Mouse (Mus musculus) CH12.LX (cell line): ENCODE measurements around the gene Gm5129. TPM values are rescaled to one million over a fixed set of nuclear protein-coding genes. Genes with fewer than 3 reads are reported as not detected.

Source experiments
- DNase-seq: peaks from one replicate; pipeline ENCODE4 v3.0.0-alpha.2; 2013; ENCODE audit errors: extremely low read depth
- H3K27ac ChIP-seq: 2 replicates; pipeline ENCODE4 v1.5.1; 2012; ENCODE audit warnings: low read depth, mild to moderate bottlenecking, control low read depth, moderate library complexity; ENCODE audit not compliant: insufficient read depth
- H3K27me3 ChIP-seq: replicated peaks from 2 replicates; pipeline ENCODE3; 2012; ENCODE audit warnings: inconsistent platforms
- H3K36me3 ChIP-seq, 2 experiments: replicated peaks in 1 of 2; 2 replicates each; pipeline versions ENCODE3 to v1.6.1; 2012; ENCODE audit warnings: inconsistent platforms in 1 of 2, low read length in 1 of 2, mild to moderate bottlenecking in 1 of 2, mixed read lengths in 1 of 2, moderate library complexity in 1 of 2; ENCODE audit not compliant: control insufficient read depth in 1 of 2, insufficient read depth in 1 of 2
- H3K4me1 ChIP-seq, 2 experiments: 2 replicates each; pipeline ENCODE4 v1.6.1; 2012; ENCODE audit warnings: inconsistent platforms in 1 of 2, moderate library complexity in 1 of 2; ENCODE audit not compliant: insufficient read depth in 2 of 2, control insufficient read depth in 1 of 2
- H3K4me2 ChIP-seq: 2 replicates; pipeline ENCODE4 v1.6.1; 2012; ENCODE audit warnings: low read depth, mild to moderate bottlenecking, control low read depth; ENCODE audit not compliant: poor library complexity, insufficient read depth, severe bottlenecking
- H3K4me3 ChIP-seq, 3 experiments: fragments of 150-350 bp in 1 of 3; sonication (generic) in 1 of 3; replicated peaks in 1 of 3; 2 replicates each; pipeline versions ENCODE3 to v1.5.1; 2011 to 2012; ENCODE audit warnings: low read depth in 2 of 3, low read length in 2 of 3, mild to moderate bottlenecking in 2 of 3, moderate library complexity in 2 of 3, control low read depth in 1 of 3, improper control_type of control experiment in 1 of 3, inconsistent platforms in 1 of 3, mixed read lengths in 1 of 3; ENCODE audit not compliant: poor library complexity in 1 of 3
- H3K79me2 ChIP-seq: replicated peaks from 2 replicates; pipeline ENCODE4 v1.6.1; 2012; ENCODE audit warnings: mild to moderate bottlenecking, moderate library complexity; ENCODE audit not compliant: control insufficient read depth, poor library complexity, insufficient read depth, severe bottlenecking; ENCODE audit errors: extremely low read depth
- H3K9ac ChIP-seq: 2 replicates; pipeline ENCODE4 v1.6.1; 2012; ENCODE audit warnings: low read depth, mild to moderate bottlenecking, control low read depth, moderate library complexity; ENCODE audit not compliant: insufficient read depth
- H3K9me3 ChIP-seq: replicated peaks from 2 replicates; pipeline ENCODE3; 2012; ENCODE audit warnings: low read length, inconsistent platforms, mixed read lengths
- BHLHE40 ChIP-seq: IDR thresholded peaks from 2 replicates; pipeline ENCODE4 v1.6.1; 2011; ENCODE audit warnings: mild to moderate bottlenecking, low read depth, low read length, improper control_type of control experiment
- CTCF ChIP-seq, 2 experiments: IDR thresholded peaks in 1 of 2; conservative IDR thresholded peaks in 1 of 2; 2 replicates each; pipeline ENCODE4 v1.5.1; 2011 to 2012; ENCODE audit warnings: low read depth in 2 of 2, low read length in 2 of 2, improper control_type of control experiment in 1 of 2, inconsistent platforms in 1 of 2, mild to moderate bottlenecking in 1 of 2, moderate library complexity in 1 of 2
- E2F4 ChIP-seq: IDR thresholded peaks from 2 replicates; pipeline ENCODE4 v1.6.1; 2011; ENCODE audit warnings: low read depth, low read length, improper control_type of control experiment; ENCODE audit not compliant: insufficient replicate concordance
- EP300 ChIP-seq: IDR thresholded peaks from 2 replicates; pipeline ENCODE4 v1.6.1; 2011; ENCODE audit warnings: low read length, improper control_type of control experiment
- ETS1 ChIP-seq: conservative IDR thresholded peaks from 2 replicates; pipeline ENCODE4 v1.6.1; 2012; ENCODE audit warnings: low read depth, mild to moderate bottlenecking, inconsistent platforms, low read length, improper control_type of control experiment, moderate library complexity
- IRF4 ChIP-seq: IDR thresholded peaks from 2 replicates; pipeline ENCODE4 v1.6.1; 2014; ENCODE audit warnings: low read depth, mild to moderate bottlenecking, inconsistent platforms, low read length, improper control_type of control experiment
- KAT2A ChIP-seq: IDR thresholded peaks from 2 replicates; pipeline ENCODE4 v1.6.1; 2012; ENCODE audit warnings: low read length, improper control_type of control experiment, inconsistent platforms; ENCODE audit not compliant: insufficient replicate concordance
- MAFK ChIP-seq: IDR thresholded peaks from 2 replicates; pipeline ENCODE4 v1.6.1; 2011; ENCODE audit warnings: low read length, improper control_type of control experiment; ENCODE audit not compliant: insufficient replicate concordance
- MAX ChIP-seq: IDR thresholded peaks from 2 replicates; pipeline ENCODE4 v1.6.1; 2011; ENCODE audit warnings: low read length, improper control_type of control experiment
- MAZ ChIP-seq: IDR thresholded peaks from 2 replicates; pipeline ENCODE4 v1.6.1; 2012; ENCODE audit warnings: low read depth, mild to moderate bottlenecking, inconsistent platforms, low read length, improper control_type of control experiment, moderate library complexity
- MEF2A ChIP-seq: IDR thresholded peaks from 2 replicates; pipeline ENCODE4 v1.6.1; 2014; ENCODE audit warnings: low read depth, mild to moderate bottlenecking, inconsistent platforms, low read length, improper control_type of control experiment, borderline replicate concordance
- MYC ChIP-seq: IDR thresholded peaks from 2 replicates; pipeline ENCODE4 v1.6.1; 2011; ENCODE audit warnings: low read depth, mild to moderate bottlenecking, improper control_type of control experiment, low read length
- NRF1 ChIP-seq: IDR thresholded peaks from 2 replicates; pipeline ENCODE4 v1.6.1; 2014; ENCODE audit warnings: low read depth, mild to moderate bottlenecking, inconsistent platforms, low read length, improper control_type of control experiment, moderate library complexity
- PAX5 ChIP-seq: IDR thresholded peaks from 2 replicates; pipeline ENCODE4 v1.6.1; 2012; ENCODE audit warnings: low read length, inconsistent platforms, mixed read lengths
- RAD21 ChIP-seq: IDR thresholded peaks from 2 replicates; pipeline ENCODE4 v1.6.1; 2011; ENCODE audit warnings: low read depth, mild to moderate bottlenecking, low read length, improper control_type of control experiment, moderate library complexity
- RCOR1 ChIP-seq: conservative IDR thresholded peaks from 2 replicates; pipeline ENCODE4 v1.6.1; 2012; ENCODE audit warnings: low read depth, mild to moderate bottlenecking, inconsistent platforms, low read length, improper control_type of control experiment
- SIN3A ChIP-seq: IDR thresholded peaks from 2 replicates; pipeline ENCODE4 v1.6.1; 2012; ENCODE audit warnings: low read length, improper control_type of control experiment, inconsistent platforms
- SMC3 ChIP-seq: IDR thresholded peaks from 2 replicates; pipeline ENCODE4 v1.6.1; 2011; ENCODE audit warnings: low read depth, low read length, improper control_type of control experiment
- TBP ChIP-seq: conservative IDR thresholded peaks from 2 replicates; pipeline ENCODE4 v1.6.1; 2011; ENCODE audit warnings: low read depth, low read length, improper control_type of control experiment
- UBTF ChIP-seq: IDR thresholded peaks from 2 replicates; pipeline ENCODE4 v1.6.1; 2012; ENCODE audit warnings: low read depth, mild to moderate bottlenecking, inconsistent platforms, low read length, improper control_type of control experiment, moderate library complexity
- USF2 ChIP-seq: conservative IDR thresholded peaks from 2 replicates; pipeline ENCODE4 v1.6.1; 2011; ENCODE audit warnings: low read depth, low read length, improper control_type of control experiment
- ZMIZ1 ChIP-seq: IDR thresholded peaks from 2 replicates; pipeline ENCODE4 v1.6.1; 2012; ENCODE audit warnings: low read depth, mild to moderate bottlenecking, inconsistent platforms, low read length, improper control_type of control experiment
- ZNF384 ChIP-seq: IDR thresholded peaks from 2 replicates; pipeline ENCODE4 v1.6.1; 2012; ENCODE audit warnings: low read depth, low read length, improper control_type of control experiment, inconsistent platforms
- dilution Hi-C: fragments of 300-500 bp; cut with MboI; formaldehyde crosslinking; loops from 2 replicates; pipeline ENCODE4 v1.14.3; 2020; ENCODE audit warnings: low sequenced_read_pairs; ENCODE audit not compliant: extremely low pct_unique_long_range_greater_than_20kb, extremely low pct_ligation_motif_present
- in situ Hi-C: fragments of 300-500 bp; cut with MboI; formaldehyde crosslinking; loops from 3 replicates; pipeline ENCODE4 v1.14.3; 2019; ENCODE audit warnings: low sequenced_read_pairs, low pct_ligation_motif_present, low pct_unique_long_range_greater_than_20kb, mixed read lengths
- polyA plus RNA-seq: library from polyadenylated mRNA; unstranded; fragments of >175 nt; gene quantifications from 2 replicates; pipeline ENCODE4 v1.2.1, GENCODE M21; 2012; ENCODE audit warnings: low read depth; ENCODE audit not compliant: insufficient read length
- total RNA-seq, 2 experiments: library from RNA; depleted of rRNA; stranded (reverse); fragments of 300-350 nt in 1 of 2; fragments of >200 nt in 1 of 2; gene quantifications; 2 replicates each; pipeline ENCODE4 v1.2.3; 2012 to 2014

Gm5129 gene
- total and polyA plus RNA-seq, 3 experiments: 1.3 TPM; not detected in 2

DNA sequence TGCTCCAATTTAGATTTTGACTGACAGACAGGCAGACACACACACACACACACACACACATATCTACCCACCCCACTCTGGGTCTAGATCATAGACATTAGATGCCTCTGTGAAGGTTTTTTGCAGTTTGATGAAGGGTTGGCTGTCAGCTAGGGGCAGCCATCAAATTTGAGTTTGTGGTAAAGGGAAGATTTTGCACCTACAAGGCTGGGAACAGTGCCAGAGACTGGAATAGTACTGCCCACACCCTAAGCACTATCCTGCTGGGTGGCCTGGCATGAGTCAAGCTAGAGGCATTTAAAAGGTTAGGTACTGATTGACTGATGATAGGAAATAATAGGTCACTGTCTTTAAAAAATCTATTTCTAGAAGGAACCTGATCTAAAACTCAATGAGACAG, 15.6 kb upstream of the Gm5129 start:
- Histone ChIP-seq H3K9ac (no peak overlapping the region), H3K4me1 (no peaks in the 10 kb centered on the region), H3K27ac (no peak overlapping the region), H3K79me2 (peaks cover 29% of the 10 kb centered on the region), H3K4me3 (no peak overlapping the region), H3K9me3 (no peaks in the 10 kb centered on the region), H3K4me2 (no peak overlapping the region), H3K36me3 (peaks cover 40 to 87% of the 10 kb centered on the region in 2 experiments), H3K27me3 (no peaks in the 10 kb centered on the region)
- no peak for DNase-seq
- in situ Hi-C loops: no loop called here
- dilution Hi-C loops: no loop called here
- TF ChIP-seq SIN3A (no peak), RAD21 (no peak), MEF2A (no peak), UBTF (no peak), USF2 (no peak), PAX5 (no peak), MAFK (no peak), EP300 (no peak)

DNA sequence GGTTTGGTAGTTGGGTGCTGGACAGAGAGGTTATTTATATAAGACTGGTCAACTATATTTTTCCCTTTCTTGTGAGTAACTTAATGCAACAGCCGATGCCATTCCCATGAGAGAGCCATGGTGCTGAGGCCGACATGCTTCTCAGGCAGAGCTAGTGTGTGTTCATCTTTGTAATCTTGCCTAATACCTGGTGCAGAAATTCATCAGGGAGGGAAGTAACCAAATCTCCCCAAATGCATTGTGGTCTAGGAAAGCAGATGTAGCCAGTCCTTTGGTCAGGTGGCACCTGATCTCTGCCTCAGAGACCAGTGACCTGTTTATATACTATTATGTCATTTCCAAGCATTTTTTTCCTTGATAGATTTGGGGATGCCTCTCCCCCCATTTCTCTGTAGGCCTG, 11.9 kb upstream of the Gm5129 start:
- dilution Hi-C loops: no loop called here

DNA sequence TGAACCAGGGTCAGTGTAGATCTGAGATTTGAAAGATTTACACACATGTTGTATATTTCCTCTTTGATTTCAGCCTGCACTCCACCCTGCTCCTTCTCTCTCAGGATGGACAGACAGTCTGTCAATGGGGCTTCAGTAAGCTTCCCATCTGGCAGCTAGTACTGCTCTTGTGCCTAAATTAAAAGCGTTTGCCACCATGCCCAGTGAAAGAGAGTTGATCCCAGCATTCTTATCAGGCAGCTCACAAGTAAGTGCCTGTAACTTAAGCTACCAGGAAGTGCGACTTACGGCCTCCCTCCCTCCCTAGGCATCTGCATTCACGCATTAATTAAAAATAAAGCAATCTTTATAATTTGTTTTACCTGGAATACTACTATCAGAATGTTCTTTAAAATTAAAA, 5.4 kb upstream of the Gm5129 start:
- TF ChIP-seq MAX (no peak), ZMIZ1 (no peak), E2F4 (no peak), NRF1 (no peak), MEF2A (no peak), PAX5 (no peak), SIN3A (no peak), MYC (no peak), IRF4 (no peak), MAFK (no peak), RCOR1 (no peak), ZNF384 (no peak), UBTF (no peak)
- TF ChIP-seq, all 38 proteins: peak for 0
- H3K36me3 ChIP-seq: peaks cover 3 to 41% of the 10 kb centered on the region in 2 experiments

More for the DNA sequence above, 11.9 kb upstream of the Gm5129 start:
- Histone ChIP-seq H3K9me3 (no peaks in the 10 kb centered on the region), H3K79me2 (peaks cover 57% of the 10 kb centered on the region), H3K36me3 (peaks cover 19 to 69% of the 10 kb centered on the region in 2 experiments), H3K27me3 (no peaks in the 10 kb centered on the region), H3K9ac (no peak overlapping the region), H3K4me3 (no peak overlapping the region)
- TF ChIP-seq TBP: no peak
- TF ChIP-seq CTCF (conservative IDR thresholded peaks at IDR 0.05 in 1 of 2, IDR thresholded peaks at IDR 0.05 in 1 of 2; ENCODE audit: low read depth in 2 of 2, low read length in 2 of 2): no peak
- TF ChIP-seq IRF4: no peak
- TF ChIP-seq NRF1: no peak
- TF ChIP-seq E2F4: no peak
- TF ChIP-seq USF2: no peak
- TF ChIP-seq ETS1: no peak
- TF ChIP-seq BHLHE40: no peak
- TF ChIP-seq KAT2A: no peak
- no peak for TF ChIP-seq MAX
- TF ChIP-seq SMC3: no peak
- no peak for TF ChIP-seq MAZ
- no peak for TF ChIP-seq EP300
- TF ChIP-seq UBTF: no peak
- TF ChIP-seq, all 38 proteins: peak for 0
- no peak for DNase-seq
- no peak overlapping the region for H3K4me2 ChIP-seq
- in situ Hi-C loops: no loop called here
- no peak overlapping the region for H3K27ac ChIP-seq
- no peaks in the 10 kb centered on the region for H3K4me1 ChIP-seq

More for the DNA sequence above, 5.4 kb upstream of the Gm5129 start:
- Histone ChIP-seq H3K4me3 (no peak overlapping the region), H3K9ac (no peak overlapping the region), H3K4me1 (peaks cover 10 to 34% of the 10 kb centered on the region in 2 experiments), H3K4me2 (no peak overlapping the region), H3K27me3 (no peaks in the 10 kb centered on the region), H3K79me2 (peaks cover 85% of the 10 kb centered on the region), H3K9me3 (no peaks in the 10 kb centered on the region), H3K27ac (no peak overlapping the region)
- dilution Hi-C loops (no loop called here), in situ Hi-C loops (no loop called here)
- DNase-seq: no peak
